Mouse (Mus musculus): ENCODE measurements around the gene Katnal1.

Gene Katnal1

GRCm38 (mm10) chr5:148929116-148929449 lies at the start of gene Katnal1:
Katnal1 (minus strand) TSS chr5:148929320.
- no peak for DNase-seq

GRCm38 (mm10) chr5:148978458-148979165 lies 49.5 kb upstream of the Katnal1 start:
- DNase-seq: peak; percentile 82

GRCm38 (mm10) chr5:148977698-148978457 lies 48.8 kb upstream of the Katnal1 start:
- peak; percentile 61 for DNase-seq

GRCm38 (mm10) chr5:148976876-148977275 lies 47.8 kb upstream of the Katnal1 start:
- DNase-seq: no peak

- no peak for DNase-seq
Measured at GRCm38 (mm10) chr5:148975035-148975434, 45.9 kb upstream of the Katnal1 start.

GRCm38 (mm10) chr5:148973019-148973668 lies 44.0 kb upstream of the Katnal1 start:
- DNase-seq: no peak

- no peak for DNase-seq
Measured at GRCm38 (mm10) chr5:148972167-148972566, 43.0 kb upstream of the Katnal1 start.

- peak; percentile 77 for DNase-seq
Measured at GRCm38 (mm10) chr5:148969648-148970047, 40.5 kb upstream of the Katnal1 start.

- peak; percentile 33 for DNase-seq
Measured at GRCm38 (mm10) chr5:148968958-148969576, 39.9 kb upstream of the Katnal1 start.

- DNase-seq: no peak
Measured at GRCm38 (mm10) chr5:148968179-148968578, 39.1 kb upstream of the Katnal1 start.

- no peak for DNase-seq
Measured at GRCm38 (mm10) chr5:148966395-148966794, 37.3 kb upstream of the Katnal1 start.

GRCm38 (mm10) chr5:148965691-148966333 lies 36.7 kb upstream of the Katnal1 start:
- peak; percentile 30 for DNase-seq

GRCm38 (mm10) chr5:148965089-148965591 lies 36.0 kb upstream of the Katnal1 start:
- DNase-seq: no peak

GRCm38 (mm10) chr5:148964251-148964650 lies 35.1 kb upstream of the Katnal1 start:
- DNase-seq: no peak

GRCm38 (mm10) chr5:148960211-148960610 lies 31.1 kb upstream of the Katnal1 start:
- DNase-seq: peak; percentile 39

GRCm38 (mm10) chr5:148959068-148959990 lies 30.2 kb upstream of the Katnal1 start:
- peak; percentile 92 for DNase-seq

GRCm38 (mm10) chr5:148958355-148958754 lies 29.2 kb upstream of the Katnal1 start:
- no peak for DNase-seq

GRCm38 (mm10) chr5:148956898-148957535 lies 27.9 kb upstream of the Katnal1 start:
- DNase-seq: no peak

- no peak for DNase-seq
Measured at GRCm38 (mm10) chr5:148956091-148956490, 27.0 kb upstream of the Katnal1 start.

GRCm38 (mm10) chr5:148955575-148955974 lies 26.5 kb upstream of the Katnal1 start:
- no peak for DNase-seq
